Mouse (Mus musculus): ENCODE results near the gene Mogat2.

DNA sequence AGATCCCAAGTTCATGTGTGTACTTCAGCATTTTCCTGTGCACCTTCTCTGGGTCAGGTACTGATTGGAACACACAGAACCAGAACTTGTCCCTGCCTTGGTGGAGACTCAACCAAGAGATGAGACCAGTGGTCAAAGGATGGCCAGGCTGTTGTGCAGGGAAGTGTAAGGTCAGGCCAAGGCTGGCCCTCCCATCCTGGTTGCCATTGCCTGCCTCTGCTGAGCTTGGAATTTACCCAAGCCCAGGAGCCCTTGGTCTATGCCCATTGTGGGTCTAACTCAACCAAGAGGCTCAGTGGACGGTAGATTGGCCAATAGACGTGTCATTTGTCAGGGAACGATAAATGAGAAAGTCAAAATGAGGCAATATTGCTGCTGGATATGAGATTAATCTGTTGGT lies 53.0 kb downstream of the Mogat2 start:
- TF ChIP-seq CTCF (IDR thresholded peaks at IDR 0.05; ENCODE audit: insufficient read depth, low read depth, low read length) (no peak), POLR2A (IDR thresholded peaks at IDR 0.05; ENCODE audit: insufficient read depth, low read depth, low read length) (no peak)
